Mouse (Mus musculus): ENCODE results near the gene Wbp2nl. TPM values are rescaled to one million over a fixed set of nuclear protein-coding genes. Genes with fewer than 3 reads are reported as not detected.
"Not testable (repeated sequence)": the region's sequence is repeated elsewhere in the genome, so short reads cannot be mapped to it uniquely, and the experiment has no call there.

The Wbp2nl gene
- polyA plus RNA-seq, 1 experiment: not detected

GRCm38 (mm10) chr15:82354126-82354945 lies 55.6 kb downstream of the Wbp2nl start, which contains the start of gene Ndufa6:
Ndufa6 (minus strand) TSS chr15:82354322.
- TF ChIP-seq CTCF (IDR thresholded peaks at IDR 0.05; ENCODE audit: low read depth, low read length) (peak; percentile 41; the same call in 1 of the 2 replicates), POLR2A (IDR thresholded peaks at IDR 0.05; ENCODE audit: borderline replicate concordance, low read depth, low read length) (peak; percentile 96)
- Histone ChIP-seq H3K27ac (ENCODE audit: insufficient read depth, low read depth, low read length) (peak within 1 kb of the TSS; percentile 70), H3K4me3 (ENCODE audit: insufficient read depth, low read length) (peak within 1 kb of the TSS; percentile 77), H3K4me1 (ENCODE audit: control insufficient read depth, insufficient read depth, low read length) (peaks cover 10% of the 10 kb centered on the region)

- Histone ChIP-seq H3K4me1 (ENCODE audit: control insufficient read depth, insufficient read depth, low read length) (no peaks in the 10 kb centered on the region), H3K4me3 (ENCODE audit: insufficient read depth, low read length) (no peak overlapping the region), H3K27ac (ENCODE audit: insufficient read depth, low read depth, low read length) (no peak overlapping the region)
- TF ChIP-seq CTCF (IDR thresholded peaks at IDR 0.05; ENCODE audit: low read depth, low read length) (no peak), POLR2A (IDR thresholded peaks at IDR 0.05; ENCODE audit: borderline replicate concordance, low read depth, low read length) (no peak)
These were observed 59.9 kb downstream of the Wbp2nl start for GRCm38 (mm10) chr15:82358431-82359260.

- TF ChIP-seq POLR2A (IDR thresholded peaks at IDR 0.05; ENCODE audit: borderline replicate concordance, low read depth, low read length) (no peak), CTCF (IDR thresholded peaks at IDR 0.05; ENCODE audit: low read depth, low read length) (no peak)
- no peak overlapping the region for H3K4me3 ChIP-seq (ENCODE audit: insufficient read depth, low read length)
- no peaks in the 10 kb centered on the region for H3K4me1 ChIP-seq (ENCODE audit: control insufficient read depth, insufficient read depth, low read length)
- no peak overlapping the region for H3K27ac ChIP-seq (ENCODE audit: insufficient read depth, low read depth, low read length)
These were observed 62.8 kb downstream of the Wbp2nl start for GRCm38 (mm10) chr15:82361459-82362018.

- no peak overlapping the region for H3K27ac ChIP-seq (ENCODE audit: insufficient read depth, low read depth, low read length)
- H3K4me3 ChIP-seq (ENCODE audit: insufficient read depth, low read length): no peak overlapping the region
- no peak for TF ChIP-seq POLR2A (IDR thresholded peaks at IDR 0.05; ENCODE audit: borderline replicate concordance, low read depth, low read length)
- TF ChIP-seq CTCF (IDR thresholded peaks at IDR 0.05; ENCODE audit: low read depth, low read length): no peak
These were observed 63.5 kb downstream of the Wbp2nl start for GRCm38 (mm10) chr15:82362234-82362633.

GRCm38 (mm10) chr15:82363801-82364200 lies 65.0 kb downstream of the Wbp2nl start:
- H3K4me1 ChIP-seq (ENCODE audit: control insufficient read depth, insufficient read depth, low read length); H3K4me3 ChIP-seq (ENCODE audit: insufficient read depth, low read length); H3K27ac ChIP-seq (ENCODE audit: insufficient read depth, low read depth, low read length): not testable (repeated sequence)

More at GRCm38 (mm10) chr15:82362234-82362633, 63.5 kb downstream of the Wbp2nl start:
- no peaks in the 10 kb centered on the region for H3K4me1 ChIP-seq (ENCODE audit: control insufficient read depth, insufficient read depth, low read length)

Other genes with a start within 250 kb of the Wbp2nl start
- gene 4930407I10Rik, start 239.8 kb upstream of the Wbp2nl start, polyA plus RNA-seq (2012; ENCODE audit: insufficient read depth, insufficient read length, missing spikeins): not detected in 2 replicates
- not detected in 2 replicates for gene Mei1, start 229.0 kb upstream of the Wbp2nl start, polyA plus RNA-seq (2012; ENCODE audit: insufficient read depth, insufficient read length, missing spikeins)
- 13.6 and 14.7 TPM in 2 replicates for gene Ccdc134, start 171.0 kb upstream of the Wbp2nl start, polyA plus RNA-seq (2012; ENCODE audit: insufficient read depth, insufficient read length, missing spikeins)
- gene Srebf2, start 151.8 kb upstream of the Wbp2nl start, polyA plus RNA-seq (2012; ENCODE audit: insufficient read depth, insufficient read length, missing spikeins): 53.3 and 63.9 TPM in 2 replicates
- not detected in 2 replicates for gene Shisa8, start 86.1 kb upstream of the Wbp2nl start, polyA plus RNA-seq (2012; ENCODE audit: insufficient read depth, insufficient read length, missing spikeins)
- gene Tnfrsf13c, start 74.6 kb upstream of the Wbp2nl start, polyA plus RNA-seq (2012; ENCODE audit: insufficient read depth, insufficient read length, missing spikeins): not detected in 2 replicates
- gene Cenpm, start 54.2 kb upstream of the Wbp2nl start, polyA plus RNA-seq (2012; ENCODE audit: insufficient read depth, insufficient read length, missing spikeins): 10.2 and 10.7 TPM in 2 replicates
- gene 1500009C09Rik, start 46.6 kb upstream of the Wbp2nl start, polyA plus RNA-seq (2012; ENCODE audit: insufficient read depth, insufficient read length, missing spikeins): not detected in 2 replicates
- gene Sept3, start 24.1 kb upstream of the Wbp2nl start, polyA plus RNA-seq (2012; ENCODE audit: insufficient read depth, insufficient read length, missing spikeins): not detected in 2 replicates
- 168 and 171 TPM in 2 replicates for gene Naga, start 40.0 kb downstream of the Wbp2nl start, polyA plus RNA-seq (2012; ENCODE audit: insufficient read depth, insufficient read length, missing spikeins)
- gene Pheta2, start 40.0 kb downstream of the Wbp2nl start, polyA plus RNA-seq (2012; ENCODE audit: insufficient read depth, insufficient read length, missing spikeins): 2.5 and 5.3 TPM in 2 replicates
- gene Smdt1, start 40.0 kb downstream of the Wbp2nl start, polyA plus RNA-seq (2012; ENCODE audit: insufficient read depth, insufficient read length, missing spikeins): 206 and 221 TPM in 2 replicates
- 315 and 361 TPM in 2 replicates for gene Ndufa6, start 55.4 kb downstream of the Wbp2nl start, polyA plus RNA-seq (2012; ENCODE audit: insufficient read depth, insufficient read length, missing spikeins)
- gene Cyp2d22, start 81.3 kb downstream of the Wbp2nl start, polyA plus RNA-seq (2012; ENCODE audit: insufficient read depth, insufficient read length, missing spikeins): 0.39 and 0.78 TPM in 2 replicates
- gene Cyp2d11, start 95.1 kb downstream of the Wbp2nl start, polyA plus RNA-seq (2012; ENCODE audit: insufficient read depth, insufficient read length, missing spikeins): not detected in 2 replicates
- gene Cyp2d10, start 108.2 kb downstream of the Wbp2nl start, polyA plus RNA-seq (2012; ENCODE audit: insufficient read depth, insufficient read length, missing spikeins): not detected in 2 replicates
- not detected in 2 replicates for gene Cyp2d9, start 134.5 kb downstream of the Wbp2nl start, polyA plus RNA-seq (2012; ENCODE audit: insufficient read depth, insufficient read length, missing spikeins)